Mouse (Mus musculus) bone marrow, adult 2 months (tissue): Measurements from ENCODE around the gene Gart. TPM values are rescaled to one million over a fixed set of nuclear protein-coding genes. Genes with fewer than 3 reads are reported as not detected.

Experiments
- H3K27ac ChIP-seq: fragments of 200-500 bp; 2 replicates; pipeline ENCODE4 v1.5.1; 2012; ENCODE audit warnings: low read depth, mild to moderate bottlenecking, control low read depth, inconsistent platforms, low read length; ENCODE audit not compliant: control insufficient read depth, poor library complexity, insufficient read depth
- H3K4me1 ChIP-seq: fragments of 200-500 bp; 2 replicates; pipeline ENCODE4 v1.6.1; 2011; ENCODE audit warnings: low read length; ENCODE audit not compliant: control insufficient read depth, insufficient read depth
- H3K4me3 ChIP-seq: fragments of 200-500 bp; replicated peaks from 2 replicates; pipeline ENCODE3; 2011; ENCODE audit warnings: mild to moderate bottlenecking, low read depth, low read length, control low read depth; ENCODE audit not compliant: control insufficient read depth
- CTCF ChIP-seq: fragments of 200-500 bp; IDR thresholded peaks from 2 replicates; pipeline ENCODE4 v1.5.1; 2011; ENCODE audit warnings: low read length, control low read depth; ENCODE audit not compliant: control insufficient read depth, insufficient read depth
- POLR2A ChIP-seq: fragments of 200-500 bp; IDR thresholded peaks from 2 replicates; pipeline ENCODE4 v1.6.1; 2011; ENCODE audit warnings: low read depth, mild to moderate bottlenecking, control low read depth, low read length, borderline replicate concordance; ENCODE audit not compliant: control insufficient read depth
- WGBS: fragments of 180-500 bp; shearing (Covaris S2); methylation state at CpG from one replicate; pipeline ENCODE4 v1.1.7; 2018; 5-methylcytosine and 5-hydroxymethylcytosine counted together
- polyA plus RNA-seq: library from polyadenylated mRNA; stranded (reverse); fragments of >200 nt; gene quantifications from 2 replicates; pipeline ENCODE4 v1.2.4, GENCODE M21; 2011; ENCODE audit warnings: low replicate concordance; ENCODE audit not compliant: missing spikeins, insufficient read depth, insufficient read length

Gene Gart
- polyA plus RNA-seq, 1 experiment = 94.2 TPM

DNA sequence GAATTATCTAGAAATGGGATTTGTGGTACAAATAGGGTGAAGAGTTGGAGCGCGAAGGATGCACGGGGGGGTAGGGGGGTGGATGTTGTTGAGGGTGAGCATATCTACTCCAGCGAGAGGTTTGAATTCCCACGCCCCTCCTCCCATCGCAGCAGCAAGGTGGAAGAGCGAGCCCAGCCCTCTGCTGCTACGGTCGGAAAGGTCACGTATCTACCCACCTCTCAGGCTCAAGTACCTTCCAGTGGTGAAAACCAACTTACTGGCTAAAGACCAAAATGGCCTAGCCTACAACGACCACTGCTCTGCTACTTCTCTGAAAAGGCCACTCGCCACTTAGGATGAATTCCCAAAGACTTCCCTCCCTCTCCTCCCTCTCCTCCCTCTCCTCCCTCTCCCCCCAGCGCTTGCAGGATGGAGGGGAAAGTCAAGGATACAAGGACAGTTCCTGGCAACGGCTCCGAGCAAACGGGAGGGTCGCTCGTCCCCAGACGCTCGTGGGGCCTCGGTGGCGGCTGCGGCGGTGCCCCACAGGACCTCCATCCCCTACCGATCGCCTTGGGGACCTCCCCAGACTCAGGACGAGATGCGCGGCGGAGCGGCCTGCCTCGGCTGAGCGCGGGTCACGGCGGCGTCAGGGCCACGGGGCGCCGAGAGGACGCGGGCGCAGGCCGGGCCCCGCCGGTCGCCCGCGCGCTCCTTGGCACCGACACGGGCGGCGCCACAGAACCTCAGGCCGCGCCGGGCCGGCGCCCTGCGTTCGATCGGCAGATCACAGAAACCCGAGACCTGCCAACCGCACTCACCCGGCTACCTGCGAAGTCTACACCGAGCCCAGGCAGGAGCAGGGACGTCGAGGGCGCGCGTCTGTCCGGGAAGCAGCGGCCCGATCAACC lies 49.7 kb downstream of the Gart start:
- no peak for TF ChIP-seq CTCF
- TF ChIP-seq POLR2A = peak; percentile 68; the same call in 1 of the 2 replicates
- Histone ChIP-seq H3K4me1 (peaks cover 5% of the 10 kb centered on the region), H3K4me3 (peak overlapping the region; percentile 69), H3K27ac (peak overlapping the region; percentile 83)
- WGBS = under 1% methylated on average over 75 of the region's 75 CpGs

DNA sequence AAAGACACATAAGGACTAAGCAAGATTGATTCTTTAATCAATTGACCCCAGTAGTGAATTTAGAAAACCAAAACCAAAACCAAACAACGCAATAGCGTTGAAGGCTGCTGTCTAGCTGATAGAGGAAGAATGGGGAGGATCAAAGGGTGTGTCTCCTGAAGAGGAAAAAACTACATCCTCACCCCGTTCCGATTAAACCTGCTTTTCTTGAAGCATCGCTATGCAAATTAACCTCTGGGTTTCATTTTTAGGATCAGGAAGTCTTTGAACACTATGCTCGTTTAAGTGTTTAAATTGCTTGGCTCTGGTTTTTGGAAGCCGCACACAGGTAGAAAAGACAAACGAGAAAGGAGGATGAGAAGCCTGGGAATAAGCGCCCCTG lies 50.4 kb downstream of the Gart start:
- Histone ChIP-seq H3K4me1 (peaks cover 3% of the 10 kb centered on the region), H3K4me3 (peak overlapping the region; percentile 69), H3K27ac (peak overlapping the region; percentile 83)
- 3% methylated on average over 9 of the region's 9 CpGs for WGBS
- TF ChIP-seq CTCF (no peak), POLR2A (no peak)

DNA sequence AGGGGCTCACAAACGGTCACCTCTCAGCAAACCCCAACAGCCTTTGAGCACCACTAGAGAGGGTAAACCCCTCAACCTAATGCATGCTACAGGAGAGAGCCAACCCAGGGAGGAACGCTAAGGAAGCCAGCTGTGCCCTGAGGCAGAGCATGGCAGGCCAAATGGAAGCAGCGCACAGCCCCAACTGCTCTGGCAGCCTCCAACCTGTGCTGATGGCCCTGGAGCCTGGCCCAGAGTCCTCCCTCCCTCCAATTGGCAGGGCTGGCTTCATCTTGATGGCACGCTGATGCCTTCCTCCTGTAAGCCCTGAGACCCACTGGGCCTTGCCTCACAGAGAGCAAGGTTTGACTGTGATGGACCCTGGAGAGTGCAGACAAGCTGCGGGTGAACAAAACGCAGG lies 51.7 kb downstream of the Gart start:
- TF ChIP-seq CTCF = no peak
- no peak for TF ChIP-seq POLR2A
- WGBS = 89% methylated on average over 6 of the region's 6 CpGs
- no peak overlapping the region for H3K4me3 ChIP-seq
- no peaks in the 10 kb centered on the region; the same call in 1 of the 2 replicates for H3K4me1 ChIP-seq
- no peak overlapping the region for H3K27ac ChIP-seq

DNA sequence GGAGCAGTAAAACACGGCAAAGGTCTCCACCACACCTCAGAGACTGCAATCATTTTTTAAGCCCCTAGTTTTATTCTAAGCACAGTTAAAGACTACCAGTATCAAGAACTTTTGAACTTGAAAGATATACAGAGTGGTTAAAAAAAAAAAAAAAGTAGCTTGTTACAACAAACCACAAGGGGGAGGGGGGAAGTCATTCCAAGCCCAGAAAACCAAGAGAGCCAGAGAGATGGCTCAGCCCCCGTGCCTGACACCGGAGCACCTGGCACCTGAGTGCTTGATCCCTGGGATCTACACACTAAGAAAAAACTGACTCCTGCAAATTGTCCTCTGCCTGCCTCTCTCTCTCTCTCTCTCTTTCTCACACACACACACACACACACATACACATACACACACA lies 53.5 kb downstream of the Gart start:
- TF ChIP-seq CTCF (no peak), POLR2A (no peak)
- Histone ChIP-seq H3K4me1 (no peaks in the 10 kb centered on the region; the same call in 1 of the 2 replicates), H3K27ac (no peak overlapping the region), H3K4me3 (no peak overlapping the region)
- WGBS = 26% methylated on average over 3 of the region's 3 CpGs

GRCm38 (mm10) chr16:91592162-91592561 lies 54.6 kb downstream of the Gart start:
- no peaks in the 10 kb centered on the region; the same call in 1 of the 2 replicates for H3K4me1 ChIP-seq
- 65% methylated on average over 8 of the region's 8 CpGs for WGBS

GRCm38 (mm10) chr16:91588703-91589102 lies 58.0 kb downstream of the Gart start:
- TF ChIP-seq POLR2A (no peak), CTCF (no peak)
- Histone ChIP-seq H3K4me3 (no peak overlapping the region), H3K4me1 (no peaks in the 10 kb centered on the region), H3K27ac (no peak overlapping the region)
- 89% methylated on average over 3 of the region's 3 CpGs for WGBS

More at GRCm38 (mm10) chr16:91592162-91592561, 54.6 kb downstream of the Gart start:
- TF ChIP-seq POLR2A (no peak), CTCF (no peak)
- Histone ChIP-seq H3K27ac (no peak overlapping the region), H3K4me3 (no peak overlapping the region)

DNA sequence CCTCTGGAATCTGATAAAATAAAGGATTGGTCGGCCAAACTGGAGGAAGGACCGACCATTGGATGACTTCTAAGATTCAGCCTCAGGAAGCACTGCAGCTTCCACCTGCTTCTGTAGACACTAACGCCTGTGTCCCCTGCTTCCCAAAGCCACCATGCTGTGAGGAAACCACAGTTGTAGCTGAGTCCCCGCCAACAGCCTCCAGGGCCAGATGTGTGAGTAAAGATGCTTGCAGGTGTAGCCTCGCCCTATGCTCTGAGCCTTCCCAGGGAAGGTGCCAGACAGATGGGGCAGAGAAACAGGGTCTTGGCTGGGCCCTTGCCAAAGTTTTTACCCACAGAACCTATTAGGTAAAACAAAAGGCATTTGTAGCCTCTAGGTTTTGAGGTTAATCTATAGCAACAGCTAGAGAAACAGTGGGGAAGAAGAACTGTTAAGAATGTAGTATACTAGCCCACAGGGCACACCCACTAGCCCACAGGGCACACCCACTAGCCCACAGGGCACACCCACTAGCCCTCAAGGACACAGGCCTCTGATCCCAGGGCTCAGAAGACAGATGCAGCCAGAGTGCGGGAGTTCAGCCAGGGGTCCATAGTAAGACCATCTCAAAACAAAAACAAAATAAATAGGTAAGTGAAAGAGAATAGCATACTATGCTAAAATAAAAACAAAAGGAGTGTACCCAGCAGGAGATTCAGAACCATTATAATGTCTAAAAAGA lies 58.9 kb downstream of the Gart start:
- H3K4me1 ChIP-seq = no peaks in the 10 kb centered on the region
- no peak overlapping the region for H3K27ac ChIP-seq
- no peak overlapping the region for H3K4me3 ChIP-seq
- TF ChIP-seq CTCF (no peak), POLR2A (no peak)
- WGBS = 35% methylated on average over 6 of the region's 6 CpGs

DNA sequence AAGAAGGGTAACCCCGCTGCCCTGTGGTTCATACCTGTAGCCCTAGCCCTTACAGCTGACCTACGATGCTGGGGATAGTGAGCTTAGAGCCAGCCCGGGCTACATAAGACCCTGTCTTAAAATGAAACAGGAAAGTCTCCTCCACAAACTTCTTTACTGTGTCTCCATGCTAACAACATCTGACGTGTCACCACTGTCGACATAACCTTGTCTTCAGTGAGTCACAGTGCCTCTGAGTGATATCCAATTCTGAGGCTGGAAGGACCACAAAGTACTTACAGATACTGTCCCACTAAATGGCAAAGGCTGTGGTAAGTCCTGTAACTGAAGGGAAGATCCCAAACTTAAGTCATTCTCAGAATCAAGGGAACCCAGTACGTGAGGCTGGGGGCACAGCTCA lies 60.5 kb downstream of the Gart start:
- TF ChIP-seq CTCF (no peak), POLR2A (no peak)
- no peak overlapping the region for H3K4me3 ChIP-seq
- WGBS = 82% methylated on average over 6 of the region's 6 CpGs
- H3K27ac ChIP-seq = no peak overlapping the region
- H3K4me1 ChIP-seq = no peaks in the 10 kb centered on the region

DNA sequence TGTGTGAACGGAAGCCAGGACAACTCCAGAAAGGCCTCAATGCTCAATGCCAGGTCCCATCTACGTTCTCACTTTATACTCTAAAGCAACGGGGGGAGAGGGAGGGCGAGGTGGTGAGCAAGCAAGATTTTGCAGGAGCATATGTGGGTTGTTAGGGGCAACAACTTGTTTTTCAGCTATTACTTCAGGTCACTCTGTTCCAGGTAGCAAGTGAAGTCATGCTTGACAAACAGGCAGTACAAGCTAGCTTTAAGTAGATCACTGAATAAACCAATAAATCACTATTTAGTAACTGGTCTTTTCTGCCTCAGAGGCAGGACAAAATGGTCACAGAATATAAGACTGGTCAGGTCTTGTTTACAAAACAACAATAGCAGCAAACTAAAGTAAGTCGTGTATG lies 61.1 kb downstream of the Gart start:
- 92% methylated on average over 5 of the region's 5 CpGs for WGBS
- no peaks in the 10 kb centered on the region for H3K4me1 ChIP-seq
- H3K27ac ChIP-seq = no peak overlapping the region
- no peak for TF ChIP-seq CTCF
- no peak for TF ChIP-seq POLR2A
- no peak overlapping the region for H3K4me3 ChIP-seq
